Mouse (Mus musculus) liver, postnatal 0 days (tissue): ENCODE results near the gene St6galnac5. TPM values are rescaled to one million over a fixed set of nuclear protein-coding genes. Genes with fewer than 3 reads are reported as not detected.

Source experiments
- ATAC-seq: fragments of 200-750 bp; cut with Nextera tagmentation; 2 replicates; pipeline ENCODE4 v1.8.0; 2017; ENCODE audit warnings: mild to moderate bottlenecking, moderate library complexity
- DNase-seq: peaks from one replicate; pipeline ENCODE4 v3.0.0-alpha.2; 2016
- H3K27ac ChIP-seq: fragments of 300-500 bp; sonication (generic); 2 replicates; pipeline ENCODE4 v1.5.1; 2014; ENCODE audit warnings: antibody characterized with exemption, moderate library complexity, mild to moderate bottlenecking, low read depth
- H3K27me3 ChIP-seq: fragments of 300-500 bp; sonication (generic); 2 replicates; pipeline ENCODE4 v1.6.1; 2014; ENCODE audit warnings: low read length, control low read depth, mixed read lengths; ENCODE audit not compliant: insufficient read depth
- H3K36me3 ChIP-seq: fragments of 300-500 bp; sonication (generic); replicated peaks from 2 replicates; pipeline ENCODE4 v1.6.1; 2014; ENCODE audit warnings: mild to moderate bottlenecking, control low read depth, low read length, moderate library complexity, mixed read lengths; ENCODE audit not compliant: insufficient read depth
- H3K4me1 ChIP-seq: fragments of 300-500 bp; sonication (generic); 2 replicates; pipeline ENCODE4 v1.6.1; 2014; ENCODE audit warnings: antibody characterized with exemption, mild to moderate bottlenecking, control low read depth; ENCODE audit not compliant: insufficient read depth
- H3K4me2 ChIP-seq: fragments of 300-500 bp; sonication (generic); 2 replicates; pipeline ENCODE4 v1.6.1; 2014; ENCODE audit warnings: low read depth, mild to moderate bottlenecking, low read length, moderate library complexity, mixed read lengths
- H3K4me3 ChIP-seq: fragments of 300-500 bp; sonication (generic); 2 replicates; pipeline ENCODE4 v1.5.1; 2014; ENCODE audit warnings: low read depth, low read length
- H3K9ac ChIP-seq: fragments of 300-500 bp; sonication (generic); replicated peaks from 2 replicates; pipeline ENCODE4 v1.6.1; 2014; ENCODE audit warnings: mild to moderate bottlenecking, moderate library complexity
- H3K9me3 ChIP-seq: fragments of 300-500 bp; sonication (generic); 2 replicates; pipeline ENCODE4 v1.6.1; 2016; ENCODE audit warnings: mild to moderate bottlenecking, control low read depth, low read length, mixed read lengths
- CTCF ChIP-seq: sonication (generic); IDR thresholded peaks from 2 replicates; pipeline ENCODE4 v1.5.1; 2016; ENCODE audit warnings: antibody characterized with exemption, low read depth
- EP300 ChIP-seq: IDR thresholded peaks from 2 replicates; pipeline ENCODE4 v1.6.1; 2016; ENCODE audit warnings: antibody characterized with exemption, low read depth, mild to moderate bottlenecking
- WGBS: fragments of 180-500 bp; shearing (Covaris S2); extraction: QIAGEN DNeasy Blood & Tissue Kit; methylation state at CpG from one replicate; pipeline ENCODE4 v1.1.7; 2014; ENCODE audit not compliant: insufficient replicate concordance; 5-methylcytosine and 5-hydroxymethylcytosine counted together
- polyA plus RNA-seq: library from polyadenylated mRNA; unstranded; fragments of >200 nt; fragmentation: Nextera tagmentation; extraction: Ambion mirVana; gene quantifications from 2 replicates; pipeline ENCODE4 v1.2.1, GENCODE M21; 2015

St6galnac5 gene
- polyA plus RNA-seq, 1 experiment from 2014 or later: 0.02 TPM

DNA sequence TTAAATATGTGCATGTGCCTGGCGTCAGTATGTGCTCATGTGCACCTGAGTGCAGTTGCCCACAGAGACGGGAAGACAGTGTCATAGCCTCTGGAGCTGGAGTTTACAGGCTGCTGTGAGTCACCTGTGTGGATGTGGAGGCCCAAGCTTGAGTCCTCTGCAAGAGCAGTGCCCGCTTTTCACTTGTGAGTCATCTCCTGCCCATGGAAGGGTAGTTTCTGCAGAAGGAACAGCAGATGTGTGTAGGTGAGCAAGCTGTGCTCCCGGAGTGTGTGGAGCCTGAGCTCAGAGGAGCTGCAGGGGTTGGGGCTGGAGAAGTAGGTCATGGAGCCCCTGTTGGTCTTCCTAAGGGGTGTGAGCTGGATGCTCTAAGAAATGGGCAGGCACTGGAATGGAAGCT is 10.7 kb downstream of the St6galnac5 start:
- no peak for TF ChIP-seq CTCF
- no peak for TF ChIP-seq EP300
- no peaks in the 10 kb centered on the region for H3K36me3 ChIP-seq

DNA sequence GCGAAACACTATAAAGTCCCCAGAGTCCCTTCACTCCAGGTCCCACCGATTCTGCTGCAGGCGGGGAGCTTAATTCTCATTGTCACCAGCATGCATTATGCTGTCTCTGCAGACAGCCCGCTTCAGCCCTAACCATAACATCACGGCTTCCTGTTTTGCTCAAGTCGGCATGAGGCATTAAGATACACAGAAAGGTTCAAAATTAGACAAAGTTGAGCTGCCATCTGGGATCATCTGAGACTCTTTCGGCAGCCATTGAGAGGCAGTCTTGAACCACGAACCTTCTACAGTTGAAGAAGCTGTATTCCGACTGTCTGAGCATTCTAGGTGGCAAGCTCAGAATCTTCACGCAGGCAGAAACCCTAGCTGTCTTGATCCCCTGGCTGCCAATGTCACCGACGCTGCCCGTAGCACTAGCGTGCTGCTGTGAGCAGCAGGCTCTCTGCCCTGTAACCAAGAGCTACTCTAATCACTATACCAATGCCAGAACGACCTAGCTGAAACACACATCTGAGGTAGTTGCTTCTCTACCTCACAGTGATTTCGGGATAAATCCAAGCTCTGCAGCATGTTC is 12.2 kb downstream of the St6galnac5 start:
- ATAC-seq: no peak
- DNase-seq: no peak
- no peaks in the 10 kb centered on the region for H3K4me1 ChIP-seq
- no peaks in the 10 kb centered on the region for H3K27me3 ChIP-seq
- no peak for TF ChIP-seq CTCF
- no peak for TF ChIP-seq EP300
- no peaks in the 10 kb centered on the region for H3K36me3 ChIP-seq
- no peak overlapping the region for H3K4me3 ChIP-seq
- WGBS: 37% methylated on average over 16 of the region's 16 CpGs
- H3K9ac ChIP-seq: no peak overlapping the region
- H3K4me2 ChIP-seq: no peak overlapping the region
- no peaks in the 10 kb centered on the region for H3K9me3 ChIP-seq
- no peak overlapping the region for H3K27ac ChIP-seq

More for the DNA sequence above, 10.7 kb downstream of the St6galnac5 start:
- Histone ChIP-seq H3K27ac (no peak overlapping the region), H3K4me2 (no peak overlapping the region), H3K4me3 (no peak overlapping the region), H3K27me3 (no peaks in the 10 kb centered on the region), H3K4me1 (no peaks in the 10 kb centered on the region), H3K9ac (no peak overlapping the region), H3K9me3 (no peaks in the 10 kb centered on the region)
- DNase-seq (no peak), ATAC-seq (no peak)
- 70% methylated on average over 4 of the region's 4 CpGs for WGBS

DNA sequence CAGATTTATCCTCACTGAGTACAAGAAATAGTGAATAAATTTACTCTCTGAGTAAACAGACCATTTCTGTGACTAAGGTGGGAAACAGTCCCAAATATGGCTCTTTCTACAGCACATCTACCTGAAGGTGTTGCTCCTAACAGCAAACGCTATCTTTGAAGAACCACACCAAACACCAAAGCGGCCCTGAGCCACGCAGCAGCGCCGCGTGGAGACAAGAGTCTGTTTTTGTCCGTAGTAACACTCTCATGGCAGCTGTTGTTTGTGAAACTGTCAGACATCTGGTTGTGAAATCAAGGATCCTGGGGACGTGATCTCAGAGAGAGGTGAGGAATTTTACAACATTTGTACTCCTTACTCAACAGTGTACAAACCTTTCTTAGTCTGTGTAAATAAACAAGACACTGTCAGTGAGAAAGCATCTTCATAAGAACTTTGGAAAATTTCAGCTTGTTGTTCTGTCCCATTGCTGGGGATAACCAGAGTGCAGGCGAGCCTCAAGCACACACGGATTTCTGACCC is 20.1 kb downstream of the St6galnac5 start:
- Histone ChIP-seq H3K36me3 (no peaks in the 10 kb centered on the region), H3K9ac (no peak overlapping the region), H3K4me1 (no peaks in the 10 kb centered on the region), H3K9me3 (no peaks in the 10 kb centered on the region), H3K27ac (no peak overlapping the region), H3K27me3 (no peaks in the 10 kb centered on the region), H3K4me2 (no peak overlapping the region), H3K4me3 (no peak overlapping the region)
- WGBS: 70% methylated on average over 10 of the region's 10 CpGs
- no peak for DNase-seq
- TF ChIP-seq EP300 (no peak), CTCF (no peak)
- no peak for ATAC-seq

DNA sequence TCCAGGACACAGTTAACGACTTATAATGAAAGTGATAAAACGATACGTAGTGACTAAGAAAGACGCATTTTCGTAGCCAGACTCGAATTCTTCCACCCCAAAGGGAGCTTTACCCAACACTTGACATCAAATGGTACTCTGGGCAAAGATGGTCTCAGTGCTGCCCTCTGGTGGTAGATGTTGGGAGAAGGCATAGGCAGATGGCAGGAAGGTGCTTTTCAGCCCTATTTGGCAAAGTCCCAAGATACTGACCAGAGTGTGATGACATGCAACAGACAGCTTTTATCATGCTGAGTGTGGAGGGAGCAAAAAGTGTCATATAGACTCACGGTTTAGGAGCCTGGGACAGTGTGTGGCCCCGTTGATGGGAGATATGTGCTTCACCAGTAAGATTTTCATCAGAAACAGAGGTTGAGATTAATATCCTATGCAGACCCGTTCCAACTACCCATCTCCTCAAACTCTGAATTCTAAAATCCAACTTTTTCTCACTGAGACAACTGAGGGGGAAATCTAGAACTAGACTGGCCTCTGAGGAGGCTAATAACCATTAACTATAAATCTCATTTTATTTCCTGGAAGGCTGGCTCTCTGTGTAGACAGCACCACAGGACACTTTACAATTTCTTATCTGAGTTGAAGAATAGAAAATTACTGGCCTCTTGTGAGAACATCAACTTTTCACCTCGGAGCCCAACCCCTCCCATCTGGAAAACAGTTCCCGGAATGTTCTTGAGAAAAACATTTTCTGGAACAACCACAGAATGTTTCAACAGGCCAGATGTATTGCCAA is 23.5 kb downstream of the St6galnac5 start:
- no peak overlapping the region for H3K4me3 ChIP-seq
- no peak for TF ChIP-seq EP300
- peak; percentile 86 for TF ChIP-seq CTCF
- H3K4me2 ChIP-seq: no peak overlapping the region
- DNase-seq (peak; percentile 65), ATAC-seq (no peak)
- no peaks in the 10 kb centered on the region for H3K27me3 ChIP-seq
- WGBS: 59% methylated on average over 11 of the region's 11 CpGs
- no peaks in the 10 kb centered on the region for H3K9me3 ChIP-seq
- no peaks in the 10 kb centered on the region for H3K36me3 ChIP-seq
- no peak overlapping the region for H3K27ac ChIP-seq
- H3K9ac ChIP-seq: no peak overlapping the region
- no peaks in the 10 kb centered on the region for H3K4me1 ChIP-seq

DNA sequence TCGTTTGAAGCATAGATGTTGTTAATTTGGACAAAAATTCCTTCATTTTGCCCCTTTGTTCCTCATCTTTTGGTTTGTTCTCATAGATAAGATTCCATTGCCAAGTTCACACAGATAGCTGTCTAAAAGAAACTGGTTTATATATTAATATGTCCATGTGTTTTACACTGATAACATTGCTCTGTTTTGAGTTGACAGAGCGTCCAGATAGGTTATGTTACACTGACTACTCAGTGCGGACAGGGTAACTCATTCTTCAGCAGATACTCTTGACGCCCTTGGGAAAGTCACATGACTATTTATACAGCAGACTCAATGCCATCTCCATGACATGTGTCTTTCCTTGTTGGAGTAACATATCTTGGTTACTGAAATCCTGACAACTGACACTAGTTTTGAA is 25.3 kb downstream of the St6galnac5 start:
- TF ChIP-seq EP300 (no peak), CTCF (no peak)

DNA sequence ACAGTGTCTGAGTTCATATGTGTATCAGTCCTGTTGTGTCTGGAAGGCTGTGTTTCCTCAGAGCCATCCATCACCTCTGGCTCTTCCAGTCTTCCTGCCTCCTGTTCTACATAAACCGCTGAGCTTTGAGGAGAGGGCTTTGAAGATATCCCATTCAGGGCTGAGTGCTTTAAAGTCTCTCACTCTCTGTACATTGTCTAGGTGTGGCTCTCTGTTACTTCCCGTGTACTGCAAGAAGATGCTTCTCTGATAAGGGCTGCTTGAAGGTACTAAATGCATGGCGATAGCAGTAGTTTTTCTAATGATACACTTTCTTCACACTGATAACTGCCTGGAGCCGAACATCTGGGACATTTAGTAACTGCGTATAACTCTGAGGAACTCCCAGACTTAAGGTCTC is 26.0 kb downstream of the St6galnac5 start:
- DNase-seq (no peak), ATAC-seq (no peak)
- Histone ChIP-seq H3K9me3 (no peaks in the 10 kb centered on the region), H3K9ac (no peak overlapping the region), H3K27ac (no peak overlapping the region), H3K4me3 (no peak overlapping the region), H3K36me3 (no peaks in the 10 kb centered on the region), H3K27me3 (no peaks in the 10 kb centered on the region), H3K4me2 (no peak overlapping the region), H3K4me1 (peaks cover 3% of the 10 kb centered on the region; the same call in 1 of the 2 replicates)
- TF ChIP-seq EP300 (no peak), CTCF (no peak)
- 60% methylated on average over 5 of the region's 5 CpGs for WGBS

More for the DNA sequence above, 25.3 kb downstream of the St6galnac5 start:
- Histone ChIP-seq H3K36me3 (no peaks in the 10 kb centered on the region), H3K4me2 (no peak overlapping the region), H3K9me3 (no peaks in the 10 kb centered on the region), H3K4me1 (peaks cover 3% of the 10 kb centered on the region; the same call in 1 of the 2 replicates), H3K27me3 (no peaks in the 10 kb centered on the region), H3K4me3 (no peak overlapping the region), H3K27ac (no peak overlapping the region), H3K9ac (no peak overlapping the region)
- ATAC-seq: no peak
- 53% methylated on average over 4 of the region's 4 CpGs for WGBS
- DNase-seq: no peak
